In genomic region chr6:122592905-122593304, GRCm38 (mm10) we compare ENCODE assay signal across 33 mouse cellular contexts. TPM values are rescaled to one million over a fixed set of nuclear protein-coding genes. Genes with fewer than 3 reads are reported as not detected.
DNase-seq lines count a peak whose midpoint lies in the region; ATAC-seq and TF ChIP-seq lines count a peak whose summit lies in the region.
"Had no signal": no experiment of that assay in that cellular context is flagged by ENCODE, and none has a peak within 500 bp of the region (broad histone marks: within the 10 kb centered on the region; RNA-seq: fewer than 3 reads in every experiment).

No protein-coding gene starts in this region.

- peaks cover 17% of the 10 kb centered on the region for H3K4me1 ChIP-seq in liver, adult 2 months (ENCODE audit: control insufficient read depth, insufficient read depth, low read length)
- peaks cover 21% of the 10 kb centered on the region for H3K4me1 ChIP-seq in E14TG2a.4 (replicated peaks; ENCODE audit: low read depth, low read length)
- H3K4me1 ChIP-seq in midbrain, embryonic 16.5 days (ENCODE audit: control insufficient read depth, insufficient read depth, low read length): no peaks in the 10 kb centered on the region
- no peaks in the 10 kb centered on the region for H3K4me1 ChIP-seq in kidney, embryonic 15.5 days
- H3K4me1 ChIP-seq: forebrain, embryonic 15.5 days; heart, embryonic 15.5 days; midbrain, embryonic 15.5 days; neural tube, embryonic 13.5 days had no signal

- peak; percentile 63 for ATAC-seq in megakaryocyte progenitor cell, adult 5-6 weeks (replicated peaks; ENCODE audit: poor library complexity)
- ATAC-seq in midbrain, embryonic 16.5 days: no peak
- no peak for ATAC-seq in kidney, embryonic 15.5 days (replicated peaks; ENCODE audit: low FRiP score)
- ATAC-seq: forebrain, embryonic 15.5 days; intestine, embryonic 16.5 days; midbrain, embryonic 15.5 days had no signal

- TF ChIP-seq POLR2A in liver, adult 2 months (IDR thresholded peaks at IDR 0.05; ENCODE audit: extremely low read depth, insufficient read depth, low read length): no peak

- H3K36me3 ChIP-seq in liver, adult 2 months (ENCODE audit: control insufficient read depth, insufficient read depth, low read length): peaks cover 49% of the 10 kb centered on the region
- peaks cover 4% of the 10 kb centered on the region; the same call in 1 of the 2 replicates for H3K36me3 ChIP-seq in E14TG2a.4 (ENCODE audit: insufficient read depth, low read length)
- no peaks in the 10 kb centered on the region for H3K36me3 ChIP-seq in midbrain, embryonic 16.5 days (ENCODE audit: control insufficient read depth, insufficient read depth, low read length)
- H3K36me3 ChIP-seq in kidney, embryonic 15.5 days: no peaks in the 10 kb centered on the region
- H3K36me3 ChIP-seq: forebrain, embryonic 15.5 days; heart, embryonic 15.5 days; liver, embryonic 13.5 days; midbrain, embryonic 15.5 days; neural tube, embryonic 13.5 days had no signal

- 94% methylated on average over 2 of the region's 2 CpGs for WGBS in liver, adult 2 months
- WGBS in midbrain, embryonic 16.5 days: 88% methylated on average over 2 of the region's 2 CpGs
- 97% methylated on average over 2 of the region's 2 CpGs for WGBS in kidney, embryonic 15.5 days

- H3K4me2 ChIP-seq in midbrain, embryonic 16.5 days (ENCODE audit: low read length): no peak overlapping the region
- H3K4me2 ChIP-seq in kidney, embryonic 15.5 days: no peak overlapping the region
- H3K4me2 ChIP-seq: forebrain, embryonic 15.5 days; heart, embryonic 15.5 days; hindbrain, embryonic 14.5 days; liver, embryonic 13.5 days; lung, embryonic 14.5 days; midbrain, embryonic 15.5 days; neural tube, embryonic 13.5 days had no signal

- H3K27me3 ChIP-seq in liver, adult 2 months (ENCODE audit: control insufficient read depth, insufficient read depth, low read length): no peaks in the 10 kb centered on the region
- no peaks in the 10 kb centered on the region for H3K27me3 ChIP-seq in E14TG2a.4 (ENCODE audit: insufficient read depth, low read length)
- no peaks in the 10 kb centered on the region for H3K27me3 ChIP-seq in midbrain, embryonic 16.5 days (ENCODE audit: control insufficient read depth, insufficient read depth, low read depth, low read length)
- H3K27me3 ChIP-seq in kidney, embryonic 15.5 days: no peaks in the 10 kb centered on the region
- H3K27me3 ChIP-seq: forebrain, embryonic 15.5 days; heart, embryonic 15.5 days; liver, embryonic 13.5 days; midbrain, embryonic 15.5 days; neural tube, embryonic 13.5 days had no signal

- DNase-seq in liver, adult 2 months (ENCODE audit: extremely low read depth, low read depth, low spot score): no peak
- no peak for DNase-seq in liver
- DNase-seq in ZHBTc4 (ENCODE audit: low read depth, low spot score): peak; percentile 71
- DNase-seq in urinary bladder, postnatal 4 days (ENCODE audit: low spot score in 2 of 2): no peak
- DNase-seq: adrenal gland, postnatal 14 days; cerebellum, adult 8-10 months; cerebellum, postnatal 36 days; gastrocnemius, postnatal 14 days; heart, postnatal 36 days; kidney, postnatal 4 days; layer of hippocampus, adult 9-11 months; liver, embryonic 13.5 days; lung, embryonic 14.5 days; thymus, postnatal 14 days had no signal

- no peak overlapping the region for H3K27ac ChIP-seq in liver, adult 2 months (replicated peaks; ENCODE audit: insufficient read depth, low read depth, low read length)
- no peak overlapping the region for H3K27ac ChIP-seq in midbrain, embryonic 16.5 days (ENCODE audit: low read length)
- H3K27ac ChIP-seq in kidney, embryonic 15.5 days: no peak overlapping the region
- H3K27ac ChIP-seq: forebrain, embryonic 15.5 days; heart, embryonic 15.5 days; hindbrain, embryonic 14.5 days; left cerebral cortex, adult 2 months; liver, embryonic 13.5 days; midbrain, embryonic 15.5 days; neural tube, embryonic 13.5 days had no signal

- H3K4me3 ChIP-seq in liver, adult 2 months (ENCODE audit: insufficient read depth, low read depth, low read length): no peak overlapping the region
- H3K4me3 ChIP-seq in E14TG2a.4 (replicated peaks; ENCODE audit: low read length): no peak overlapping the region
- no peak overlapping the region for H3K4me3 ChIP-seq in midbrain, embryonic 16.5 days (ENCODE audit: low read depth, low read length)
- H3K4me3 ChIP-seq in kidney, embryonic 15.5 days (replicated peaks): no peak overlapping the region
- H3K4me3 ChIP-seq: forebrain, embryonic 15.5 days; heart, embryonic 15.5 days; left cerebral cortex, adult 2 months; liver, embryonic 13.5 days; midbrain, embryonic 15.5 days; myocyte; neural tube, embryonic 13.5 days had no signal

- H3K79me2 ChIP-seq in liver, adult 2 months (ENCODE audit: control insufficient read depth, insufficient read depth, low read length): no peaks in the 10 kb centered on the region

- no peak overlapping the region for H3K9ac ChIP-seq in liver, adult 2 months (ENCODE audit: low read depth, low read length)
- H3K9ac ChIP-seq in midbrain, embryonic 16.5 days (ENCODE audit: low read depth, low read length): no peak overlapping the region
- H3K9ac ChIP-seq in kidney, embryonic 15.5 days: no peak overlapping the region
- H3K9ac ChIP-seq: forebrain, embryonic 15.5 days; heart, embryonic 15.5 days; hindbrain, embryonic 14.5 days; liver, embryonic 13.5 days; lung, embryonic 14.5 days; midbrain, embryonic 15.5 days; neural tube, embryonic 13.5 days had no signal

- no peaks in the 10 kb centered on the region for H3K9me3 ChIP-seq in E14TG2a.4 (ENCODE audit: low read length)
- no peaks in the 10 kb centered on the region for H3K9me3 ChIP-seq in midbrain, embryonic 16.5 days (replicated peaks; ENCODE audit: control insufficient read depth, low read length, poor library complexity, severe bottlenecking)
- H3K9me3 ChIP-seq in kidney, embryonic 15.5 days (replicated peaks): no peaks in the 10 kb centered on the region
- H3K9me3 ChIP-seq: forebrain, embryonic 15.5 days; heart, embryonic 15.5 days; liver, embryonic 13.5 days; midbrain, embryonic 15.5 days; neural tube, embryonic 13.5 days had no signal

- peak; percentile 9; the same call in 1 of the 2 replicates for TF ChIP-seq CTCF in liver, adult 2 months (IDR thresholded peaks at IDR 0.05; ENCODE audit: low read depth, low read length)
- TF ChIP-seq CTCF in E14TG2a.4 (conservative IDR thresholded peaks at IDR 0.05; ENCODE audit: low read length): peak; percentile 67

RNA-seq across cellular contexts. Expression of gene Apobec1, which starts 9.3 kb away (rescaled TPM):
- 17.3 and 21.9 TPM in 2 replicates for total RNA-seq in liver, adult 2 months (2014; rRNA removed)
- polyA plus RNA-seq in liver, adult 2 months (2012; rRNA removed): 16.3 and 18.2 TPM in 2 replicates
- total RNA-seq in megakaryocyte progenitor cell, adult 5-6 weeks (2015): 23.6 and 23.7 TPM in 2 replicates
- total RNA-seq in megakaryocyte progenitor cell, adult 5-6 weeks (2017): 15.0 and 16.7 TPM in 2 replicates
- 0.66 and 1.7 TPM in 2 replicates for polyA plus RNA-seq in midbrain, embryonic 16.5 days (2015; fragmentation: Nextera tagmentation; extraction: Ambion mirVana)
- 3.3 and 4.3 TPM in 2 replicates for polyA plus RNA-seq in kidney, embryonic 15.5 days (2015; fragmentation: Nextera tagmentation; extraction: Ambion mirVana)

RNA-seq across cellular contexts. Expression of gene Gdf3, which starts 17.0 kb away (rescaled TPM):
- not detected in 2 replicates for total RNA-seq in liver, adult 2 months (2014; rRNA removed)
- polyA plus RNA-seq in liver, adult 2 months (2012; rRNA removed): 0.05 TPM in 1 of 2 replicates, not detected in the other
- total RNA-seq in megakaryocyte progenitor cell, adult 5-6 weeks (2015): 9.5 and 10.8 TPM in 2 replicates
- 4.2 and 6.7 TPM in 2 replicates for total RNA-seq in megakaryocyte progenitor cell, adult 5-6 weeks (2017)
- polyA plus RNA-seq in midbrain, embryonic 16.5 days (2015; fragmentation: Nextera tagmentation; extraction: Ambion mirVana): 0.09 TPM in 1 of 2 replicates, not detected in the other
- polyA plus RNA-seq in kidney, embryonic 15.5 days (2015; fragmentation: Nextera tagmentation; extraction: Ambion mirVana): not detected in 2 replicates
- total RNA-seq: adrenal gland, postnatal 14 days; gastrocnemius, postnatal 14 days; heart, adult 8-10 months; heart, postnatal 36 days; left cerebral cortex, adult 2 months had no signal
- polyA plus RNA-seq: brain, embryonic 14.5 days; embryonic facial prominence, embryonic 14.5 days; forebrain, embryonic 15.5 days; hindbrain, embryonic 14.5 days; kidney, embryonic 16.5 days; lung, embryonic 14.5 days; midbrain, embryonic 15.5 days; myocyte; neural tube, embryonic 13.5 days had no signal

RNA-seq across cellular contexts. Expression of gene Dppa3, which starts 33.3 kb away (rescaled TPM):
- not detected in 2 replicates for total RNA-seq in liver, adult 2 months (2014; rRNA removed)
- not detected in 2 replicates for polyA plus RNA-seq in liver, adult 2 months (2012; rRNA removed)
- not detected in 2 replicates for total RNA-seq in megakaryocyte progenitor cell, adult 5-6 weeks (2015)
- not detected in 2 replicates for total RNA-seq in megakaryocyte progenitor cell, adult 5-6 weeks (2017)
- polyA plus RNA-seq in midbrain, embryonic 16.5 days (2015; fragmentation: Nextera tagmentation; extraction: Ambion mirVana): not detected in 2 replicates
- not detected in 2 replicates for polyA plus RNA-seq in kidney, embryonic 15.5 days (2015; fragmentation: Nextera tagmentation; extraction: Ambion mirVana)
- total RNA-seq: adrenal gland, postnatal 14 days; gastrocnemius, postnatal 14 days; heart, adult 8-10 months; heart, postnatal 36 days; left cerebral cortex, adult 2 months had no signal
- polyA plus RNA-seq: brain, embryonic 14.5 days; embryonic facial prominence, embryonic 14.5 days; forebrain, embryonic 15.5 days; heart, embryonic 15.5 days; hindbrain, embryonic 14.5 days; intestine, embryonic 16.5 days; kidney, embryonic 16.5 days; limb, embryonic 11.5 days; liver, embryonic 13.5 days; lung, embryonic 14.5 days; midbrain, embryonic 15.5 days; myocyte; neural tube, embryonic 13.5 days; spleen, adult 2 months had no signal

RNA-seq across cellular contexts. Expression of gene Aicda, which starts 39.3 kb away (rescaled TPM):
- 0.07 TPM in 1 of 2 replicates, not detected in the other for total RNA-seq in liver, adult 2 months (2014; rRNA removed)
- not detected in 2 replicates for polyA plus RNA-seq in liver, adult 2 months (2012; rRNA removed)
- not detected in 2 replicates for total RNA-seq in megakaryocyte progenitor cell, adult 5-6 weeks (2015)
- total RNA-seq in megakaryocyte progenitor cell, adult 5-6 weeks (2017): not detected in 2 replicates
- 0.24 and 0.31 TPM in 2 replicates for polyA plus RNA-seq in midbrain, embryonic 16.5 days (2015; fragmentation: Nextera tagmentation; extraction: Ambion mirVana)
- polyA plus RNA-seq in kidney, embryonic 15.5 days (2015; fragmentation: Nextera tagmentation; extraction: Ambion mirVana): not detected in 2 replicates
- total RNA-seq: adrenal gland, postnatal 14 days; gastrocnemius, postnatal 14 days; heart, adult 8-10 months; heart, postnatal 36 days; left cerebral cortex, adult 2 months had no signal
- polyA plus RNA-seq: heart, embryonic 15.5 days; intestine, embryonic 16.5 days; kidney, embryonic 16.5 days; liver, embryonic 13.5 days; lung, embryonic 14.5 days; myocyte; testis, adult 2 months had no signal
